Mouse (Mus musculus): Measurements from ENCODE around the gene Dffa.

DNA sequence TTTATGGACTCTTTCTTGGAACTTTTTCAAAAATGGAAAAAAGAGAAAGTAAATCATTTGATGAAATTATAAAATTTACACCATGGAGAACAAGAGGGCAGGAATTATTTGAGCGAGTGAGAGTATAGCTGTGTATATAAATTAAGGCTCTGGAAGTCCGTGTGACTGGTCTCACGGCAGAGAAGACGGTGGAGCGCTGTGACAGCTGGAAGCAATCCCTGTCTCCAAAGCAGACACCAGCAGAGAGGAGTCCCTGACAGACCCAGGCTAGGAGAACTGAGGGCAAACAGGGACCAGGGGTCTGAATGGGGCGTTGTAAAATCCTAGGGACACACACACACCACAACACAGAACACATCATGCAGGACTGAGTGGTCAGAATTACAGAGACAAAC, 22.2 kb downstream of the Dffa start:
- TF ChIP-seq POLR2A (IDR thresholded peaks at IDR 0.05; ENCODE audit: borderline replicate concordance, control insufficient read depth, low read depth, low read length), result no peak
- TF ChIP-seq CTCF (IDR thresholded peaks at IDR 0.05; ENCODE audit: control insufficient read depth, insufficient read depth, low read length), result no peak

Data from bone marrow, adult 2 months (tissue).